Mouse (Mus musculus) A20 (cell line): ENCODE results near the gene Gabrb2.

Experiments used
- DNase-seq: peaks from one replicate; pipeline ENCODE4 v3.0.0-alpha.2; 2011; ENCODE audit warnings: low read depth, low spot score

The Gabrb2 gene

DNA sequence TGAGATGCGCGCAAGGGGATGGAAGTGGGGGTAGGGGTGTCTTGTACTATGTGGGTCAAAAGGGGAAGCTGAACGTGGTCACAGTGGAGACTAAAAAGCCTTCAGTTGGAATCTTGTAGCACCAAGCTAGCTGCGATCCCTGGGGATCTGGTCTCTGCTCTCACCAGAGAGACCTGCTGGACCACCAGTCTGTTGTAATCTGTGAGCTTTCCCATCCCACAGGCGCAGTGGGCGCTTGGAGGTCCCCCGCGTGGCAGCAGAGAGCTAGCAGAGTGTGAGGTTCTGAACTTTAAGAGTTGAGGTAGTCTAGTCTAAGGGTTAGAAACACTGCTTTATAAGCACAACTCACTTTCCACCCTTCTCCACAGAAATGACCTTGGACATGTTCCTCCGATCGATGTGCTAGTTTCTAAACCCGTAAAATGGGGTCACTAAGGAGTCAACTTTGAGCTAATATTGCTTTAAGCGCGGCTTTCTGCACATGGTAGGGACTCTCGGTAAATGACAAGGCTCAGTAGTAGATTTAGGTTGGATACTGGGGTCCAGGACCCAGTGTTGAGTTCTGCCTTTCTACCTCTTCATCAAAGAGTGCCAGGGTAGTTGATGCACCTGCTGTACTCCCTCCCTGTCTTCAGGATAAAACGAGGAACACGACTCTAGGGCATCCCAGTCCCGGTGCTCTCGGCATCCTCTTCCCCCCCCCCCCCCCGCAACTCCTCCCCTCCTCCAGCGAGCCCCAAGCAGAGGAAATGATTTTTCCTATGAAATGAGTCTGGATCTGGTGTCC, at the start of gene Gabrb2:
TSS of gene Gabrb2 (plus strand) at position 762 of the 787 bp plus-strand sequence.
- DNase-seq = no peak

DNA sequence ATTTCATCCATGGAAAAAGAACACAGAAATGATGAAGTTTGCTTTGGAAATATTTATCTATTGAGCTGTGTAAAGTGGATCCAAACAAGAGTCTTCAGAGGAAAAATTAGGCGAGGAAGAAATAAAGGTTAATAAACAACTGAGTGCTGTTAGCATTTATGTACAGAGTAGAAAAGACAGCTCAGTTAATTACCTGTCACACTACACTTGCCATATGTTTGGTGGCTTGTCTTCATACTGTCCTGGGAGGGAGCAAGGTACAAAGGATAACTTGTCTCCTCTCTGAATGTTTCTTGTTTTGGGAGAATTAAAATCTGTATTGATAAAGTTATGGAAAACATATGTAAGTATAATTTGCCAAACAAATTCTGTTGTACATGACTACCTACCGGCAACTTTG, 40.6 kb upstream of the Gabrb2 start:
- no peak for DNase-seq

DNA sequence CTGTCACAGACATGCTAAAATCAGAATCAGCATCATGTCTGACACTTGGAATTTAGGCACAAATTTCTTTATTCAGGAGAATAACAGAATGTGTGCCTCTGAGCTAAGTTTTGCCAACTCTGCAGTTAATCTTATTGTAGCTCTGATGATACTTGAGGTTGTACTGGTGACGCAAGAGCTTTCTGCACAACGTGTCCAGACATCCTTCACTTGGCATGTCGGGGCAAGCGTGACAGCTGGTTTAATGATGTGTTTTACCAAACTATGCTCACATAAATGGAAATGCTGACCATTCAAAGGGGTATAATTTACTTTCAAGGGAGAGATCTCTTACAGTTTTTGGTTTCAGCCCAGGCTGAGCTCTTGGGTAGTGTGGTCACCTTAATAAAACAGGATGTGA, 33.1 kb upstream of the Gabrb2 start:
- DNase-seq = no peak

- DNase-seq = no peak
Observed at GRCm38 (mm10) chr11:42390682-42391290, 28.8 kb upstream of the Gabrb2 start.

- DNase-seq = no peak
Observed at GRCm38 (mm10) chr11:42393451-42393850, 26.1 kb upstream of the Gabrb2 start.

DNA sequence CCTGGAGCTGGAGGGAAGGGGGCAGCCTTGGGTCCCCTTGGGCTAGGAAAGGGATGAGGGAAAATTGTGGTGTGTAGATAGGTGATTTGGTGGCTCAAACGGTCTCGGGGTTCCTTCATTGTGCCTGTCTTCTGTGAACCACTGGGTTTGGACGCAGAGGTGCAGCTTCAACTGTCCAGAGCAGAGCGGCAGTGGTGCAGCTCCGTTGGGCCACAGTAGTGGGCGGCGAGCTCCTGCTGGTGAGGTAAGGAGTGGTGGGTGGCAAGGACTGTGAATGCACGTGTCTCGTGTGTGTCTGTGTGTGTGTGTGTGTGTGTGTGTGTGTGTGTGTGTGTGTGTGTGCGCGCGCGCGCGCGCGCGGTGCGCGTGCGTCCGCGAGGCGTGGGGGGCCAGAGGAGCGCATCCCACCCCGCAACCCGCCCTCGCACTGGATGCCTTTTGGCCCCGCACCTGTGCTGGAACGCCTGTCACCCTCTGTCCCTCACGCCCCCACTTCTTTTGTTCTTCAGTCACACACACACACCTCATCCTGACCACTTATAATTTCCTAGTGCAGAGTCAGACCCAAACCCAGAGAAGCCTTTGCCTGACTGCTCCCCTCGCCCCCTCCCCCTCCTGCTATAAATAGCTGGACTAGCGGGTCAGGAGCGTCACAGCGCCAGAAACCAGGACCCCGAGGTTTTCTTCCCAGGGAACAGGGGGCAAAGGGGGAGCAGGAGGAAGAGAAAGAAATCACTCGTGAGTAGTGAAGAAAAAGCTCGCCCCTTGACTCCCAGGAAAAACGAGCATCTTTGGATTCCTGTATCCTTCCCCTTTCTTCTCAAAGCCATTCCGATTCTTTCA, 455 bp downstream of the Gabrb2 start:
- DNase-seq = no peak

GRCm38 (mm10) chr11:42420634-42421470, 1.3 kb downstream of the Gabrb2 start:
- no peak for DNase-seq

DNA sequence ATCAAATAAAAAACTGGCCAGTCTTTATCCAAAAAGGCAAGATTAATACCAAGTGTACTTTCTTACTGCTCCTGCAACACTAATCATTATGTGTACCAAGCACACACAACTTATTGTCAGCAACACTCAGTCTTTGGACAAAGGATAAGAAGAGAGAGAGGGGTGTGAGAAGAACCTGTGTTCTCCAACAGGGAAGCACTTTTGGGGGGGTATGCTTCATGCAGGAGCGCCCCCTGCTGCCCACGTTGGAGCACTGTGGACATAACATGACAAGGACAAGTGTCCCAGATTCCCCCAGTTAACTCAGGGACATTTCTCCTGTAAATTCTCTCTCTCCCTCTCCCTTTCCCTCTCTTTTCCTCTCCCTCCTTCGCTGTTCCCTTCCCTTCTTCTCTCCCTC, 3.7 kb downstream of the Gabrb2 start:
- no peak for DNase-seq

- DNase-seq = no peak
Observed at GRCm38 (mm10) chr11:42431495-42431894, 11.9 kb downstream of the Gabrb2 start.

- no peak for DNase-seq
Observed at GRCm38 (mm10) chr11:42438978-42439377, 19.4 kb downstream of the Gabrb2 start.

DNA sequence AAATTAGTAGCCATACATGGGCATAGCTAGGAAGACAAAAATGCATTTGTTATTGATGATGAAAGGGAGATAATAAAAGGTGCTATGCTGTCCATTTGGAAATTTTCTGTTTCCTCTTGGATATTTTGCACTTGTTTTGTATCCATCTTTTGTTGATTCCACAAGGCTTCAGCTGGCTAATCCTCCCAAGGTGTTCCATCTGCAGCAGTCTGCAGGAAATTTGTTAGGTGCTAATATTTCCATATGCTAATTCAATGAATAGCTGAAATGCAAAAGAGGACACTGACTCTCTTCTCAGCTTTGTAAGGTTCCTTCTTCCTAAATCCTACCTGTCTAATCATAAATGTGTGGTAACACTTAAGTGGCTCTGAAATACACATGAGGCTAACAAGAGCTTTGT, 24.1 kb downstream of the Gabrb2 start:
- DNase-seq = no peak

DNA sequence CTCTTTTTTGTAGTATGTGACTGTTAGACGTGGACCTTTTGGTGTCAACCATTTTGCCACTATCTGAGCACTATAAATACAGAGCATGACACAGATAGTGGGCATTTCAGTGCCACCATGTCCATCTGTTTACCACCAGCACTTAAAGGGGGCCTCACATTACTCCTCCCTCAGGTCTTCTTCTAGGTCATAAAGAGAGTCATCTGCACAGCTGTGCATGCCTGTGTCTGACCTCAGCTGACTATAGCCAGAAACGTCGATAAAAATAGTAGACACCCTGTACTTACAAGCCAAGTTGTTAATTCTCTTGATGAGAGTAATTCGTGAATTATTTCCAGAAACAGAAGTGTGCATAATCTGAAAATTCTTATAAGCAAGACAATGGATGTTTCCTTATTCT, 29.4 kb downstream of the Gabrb2 start:
- no peak for DNase-seq

GRCm38 (mm10) chr11:42464136-42464535, 44.6 kb downstream of the Gabrb2 start:
- no peak for DNase-seq

GRCm38 (mm10) chr11:42468381-42468780, 48.8 kb downstream of the Gabrb2 start:
- no peak for DNase-seq

- DNase-seq = no peak
Observed at GRCm38 (mm10) chr11:42474523-42474922, 55.0 kb downstream of the Gabrb2 start.

- DNase-seq = no peak
Observed at GRCm38 (mm10) chr11:42487625-42488024, 68.1 kb downstream of the Gabrb2 start.

DNA sequence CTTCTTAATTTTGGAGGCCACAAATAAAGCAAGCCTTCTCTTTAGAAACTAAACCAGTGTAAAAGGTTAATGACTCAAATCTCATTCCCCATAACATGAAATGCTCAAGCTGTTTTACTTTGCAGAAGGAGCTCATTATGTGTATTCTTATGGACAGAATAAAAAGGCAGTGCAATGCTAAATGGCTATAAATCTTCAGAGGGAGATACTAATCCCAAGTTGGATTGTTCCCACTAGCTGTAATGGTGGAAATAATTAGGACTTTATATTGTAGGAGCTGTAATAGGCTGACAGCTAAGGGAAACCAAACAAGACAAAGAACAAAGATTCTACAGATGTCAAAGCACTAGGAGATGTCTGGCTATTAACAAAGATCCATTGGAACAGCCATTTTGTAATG, 81.6 kb downstream of the Gabrb2 start:
- DNase-seq = no peak

DNA sequence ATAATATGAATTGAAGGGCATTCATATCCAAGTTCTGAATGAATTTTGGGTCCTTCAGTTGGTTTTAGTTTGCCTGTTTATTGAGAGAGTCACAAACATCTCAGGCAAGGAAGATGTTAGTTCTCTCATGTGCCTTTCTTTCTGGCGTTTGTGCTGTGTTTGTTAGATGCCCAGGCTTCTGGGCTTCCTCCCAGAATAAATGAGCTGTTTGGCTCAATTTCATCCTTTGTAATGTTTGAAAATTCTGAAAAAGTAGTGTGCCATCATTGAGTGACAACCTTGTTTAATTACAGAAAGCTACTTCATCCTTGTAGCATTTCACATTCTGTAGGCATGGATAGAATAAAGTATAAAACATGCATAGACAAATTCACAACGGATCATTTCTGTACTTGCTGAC, 85.9 kb downstream of the Gabrb2 start:
- no peak for DNase-seq

DNA sequence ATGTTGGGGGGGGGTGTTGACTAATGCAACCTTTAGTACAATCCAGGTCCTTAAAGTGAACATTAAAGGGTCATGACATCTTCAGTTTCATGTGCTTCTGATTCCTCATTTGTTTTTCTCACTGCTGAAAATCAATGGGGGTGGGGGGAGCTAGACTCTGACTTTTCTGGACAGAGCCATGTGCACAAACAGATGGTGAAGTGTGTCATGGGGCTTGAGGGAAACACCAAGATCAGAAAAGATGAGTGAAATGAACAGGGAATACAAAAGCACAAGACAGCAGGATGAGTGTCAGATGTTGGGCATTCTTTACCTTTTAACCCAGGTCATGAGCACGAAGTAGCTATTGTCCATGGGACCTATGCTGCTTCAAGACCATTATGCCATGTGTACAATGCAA, 86.4 kb downstream of the Gabrb2 start:
- DNase-seq = no peak

- DNase-seq = no peak
Observed at GRCm38 (mm10) chr11:42521960-42522359, 102.4 kb downstream of the Gabrb2 start.

DNA sequence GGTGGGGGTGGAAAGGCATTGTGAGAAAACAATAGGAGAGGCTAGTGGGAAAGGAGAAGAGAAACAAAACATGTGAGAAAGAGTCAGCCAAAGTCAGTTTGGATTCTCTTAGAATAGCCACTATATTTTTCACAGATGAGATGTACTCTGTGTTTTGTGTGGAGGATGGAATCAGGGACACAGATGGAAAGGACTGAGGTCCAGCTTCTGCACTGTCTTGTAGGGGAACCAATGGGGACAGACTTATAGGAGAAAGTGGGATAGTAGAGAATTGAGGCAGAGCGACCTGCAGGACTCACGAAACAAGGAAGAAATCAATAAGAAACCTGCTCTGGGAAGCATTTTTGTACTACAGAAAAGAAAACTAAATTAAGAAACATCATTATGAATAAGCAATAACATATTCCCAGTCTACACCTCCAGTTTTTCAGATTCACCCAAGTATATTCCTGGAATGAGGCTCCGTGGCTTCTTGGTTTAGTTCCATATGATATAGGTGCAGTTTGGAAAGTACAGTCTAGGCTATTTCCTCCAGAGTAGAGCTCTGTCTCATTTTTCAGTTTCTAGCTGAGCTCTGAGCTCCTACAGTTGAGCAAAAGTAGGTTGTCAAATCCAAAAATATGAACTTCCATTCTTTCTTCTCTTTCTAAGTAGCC, 108.8 kb downstream of the Gabrb2 start:
- DNase-seq = no peak
